Mouse (Mus musculus) C2C12 (cell line): ENCODE measurements around the gene Mlycd.

Source experiments
- CEBPB ChIP-seq: IDR thresholded peaks from one replicate; pipeline ENCODE4 v1.6.1; 2011; ENCODE audit warnings: low read depth, mild to moderate bottlenecking, control low read depth, moderate library complexity
- CTCF ChIP-seq: IDR thresholded peaks from one replicate; pipeline ENCODE4 v1.5.1; 2011; ENCODE audit not compliant: control insufficient read depth, insufficient read depth, insufficient read length
- MAX ChIP-seq: IDR thresholded peaks from one replicate; pipeline ENCODE4 v1.6.1; 2011; ENCODE audit warnings: mild to moderate bottlenecking, control low read depth
- MYOD1 ChIP-seq: IDR thresholded peaks from one replicate; pipeline ENCODE4 v1.6.1; 2011; ENCODE audit warnings: low read depth; ENCODE audit not compliant: control insufficient read depth, insufficient read length
- MYOG ChIP-seq: IDR thresholded peaks from one replicate; pipeline ENCODE4 v1.6.1; 2011; ENCODE audit not compliant: control insufficient read depth, insufficient read length; ENCODE audit errors: extremely low read depth
- USF1 ChIP-seq: IDR thresholded peaks from one replicate; pipeline ENCODE4 v1.6.1; 2011; ENCODE audit warnings: low read depth, mild to moderate bottlenecking, control low read depth, moderate library complexity

DNA sequence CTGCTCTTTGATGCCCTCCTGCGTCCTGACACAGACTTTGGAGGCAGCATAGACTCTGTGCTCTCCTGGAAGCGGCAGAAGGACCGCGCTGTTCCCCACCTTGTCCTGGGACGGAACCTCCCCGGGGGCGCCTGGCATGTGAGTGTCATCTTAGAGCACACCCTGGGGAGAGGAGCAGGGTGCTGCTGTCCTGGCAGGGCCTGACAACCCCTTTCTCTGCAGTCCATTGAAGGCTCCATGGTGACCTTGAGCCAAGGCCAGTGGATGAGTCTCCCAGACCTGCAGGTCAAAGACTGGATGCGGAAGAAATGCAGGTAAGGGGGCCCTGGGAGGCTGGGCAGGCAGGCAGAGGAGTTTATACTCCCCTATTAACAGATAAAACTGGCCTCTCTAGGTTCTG, 48.3 kb downstream of the Mlycd start:
- TF ChIP-seq CTCF = no peak
- TF ChIP-seq MAX = no peak
- TF ChIP-seq CEBPB = no peak
- TF ChIP-seq MYOD1 = no peak
- TF ChIP-seq USF1 = no peak
- no peak for TF ChIP-seq MYOG
